ENCODE assay signal across 19 mouse cellular contexts in genomic region chr16:95432540-95432971, GRCm38 (mm10).
DNase-seq lines count a peak whose midpoint lies in the region; ATAC-seq and TF ChIP-seq lines count a peak whose summit lies in the region.
"Had no signal": no experiment of that assay in that cellular context is flagged by ENCODE, and none has a peak within 500 bp of the region (broad histone marks: within the 10 kb centered on the region; RNA-seq: fewer than 3 reads in every experiment).

No protein-coding gene starts in this region.

- H3K4me1 ChIP-seq in heart, embryonic 11.5 days (ENCODE audit: control insufficient read depth, insufficient read depth, low read length), result peaks cover 7% of the 10 kb centered on the region
- H3K4me1 ChIP-seq in brown adipose tissue, adult 24 weeks (ENCODE audit: control insufficient read depth, insufficient read depth, insufficient read length, low read length), result peaks cover 36% of the 10 kb centered on the region
- peaks cover 10 to 16% of the 10 kb centered on the region in 2 experiments for H3K4me1 ChIP-seq in heart, embryonic 14.5 days (ENCODE audit: control insufficient read depth in 2 of 2, insufficient read depth in 2 of 2, low read length in 2 of 2)
- no peaks in the 10 kb centered on the region for H3K4me1 ChIP-seq in intestine, postnatal 0 days (replicated peaks; ENCODE audit: control insufficient read depth, insufficient read depth, low read length)
- H3K4me1 ChIP-seq: hindbrain, embryonic 13.5 days; neural tube, embryonic 13.5 days had no signal

- no peak overlapping the region for H3K4me2 ChIP-seq in heart, embryonic 11.5 days
- no peak overlapping the region for H3K4me2 ChIP-seq in heart, embryonic 14.5 days (ENCODE audit: low read length)
- H3K4me2 ChIP-seq in intestine, postnatal 0 days (replicated peaks; ENCODE audit: low read depth), result no peak overlapping the region
- H3K4me2 ChIP-seq: embryonic facial prominence, embryonic 12.5 days; hindbrain, embryonic 13.5 days; neural tube, embryonic 13.5 days had no signal

- WGBS in heart, embryonic 11.5 days (ENCODE audit: insufficient replicate concordance), result 38% methylated on average over 2 of the region's 2 CpGs
- 35% methylated on average over 2 of the region's 2 CpGs for WGBS in heart, embryonic 14.5 days
- 84% methylated on average over 2 of the region's 2 CpGs for WGBS in intestine, postnatal 0 days

- H3K27me3 ChIP-seq in heart, embryonic 11.5 days (ENCODE audit: control insufficient read depth, insufficient read depth, low read length), result no peaks in the 10 kb centered on the region
- H3K27me3 ChIP-seq in heart, embryonic 14.5 days (ENCODE audit: control insufficient read depth, insufficient read depth, low read length), result no peaks in the 10 kb centered on the region
- no peaks in the 10 kb centered on the region for H3K27me3 ChIP-seq in intestine, postnatal 0 days (replicated peaks; ENCODE audit: control insufficient read depth, insufficient read depth, low read length)
- H3K27me3 ChIP-seq: embryonic facial prominence, embryonic 12.5 days; hindbrain, embryonic 13.5 days; neural tube, embryonic 13.5 days had no signal

- no peak overlapping the region for H3K27ac ChIP-seq in heart, embryonic 11.5 days (ENCODE audit: low read depth, low read length)
- peak overlapping the region; percentile 82 for H3K27ac ChIP-seq in brown adipose tissue, adult 24 weeks (replicated peaks; ENCODE audit: low read depth, low read length)
- peak overlapping the region in 1 of 2 experiments; percentile 49; a peak in 3 of 4 replicates for H3K27ac ChIP-seq in heart, embryonic 14.5 days (replicated peaks in 1 of 2; ENCODE audit: control insufficient read depth in 1 of 2, insufficient read depth in 1 of 2, low read depth in 2 of 2, low read length in 2 of 2)
- no peak overlapping the region for H3K27ac ChIP-seq in intestine, postnatal 0 days (ENCODE audit: low read depth, low read length)
- H3K27ac ChIP-seq: embryonic facial prominence, embryonic 12.5 days; hindbrain, embryonic 13.5 days; neural tube, embryonic 13.5 days; stomach, postnatal 0 days had no signal

- no peak overlapping the region for H3K9ac ChIP-seq in heart, embryonic 11.5 days (ENCODE audit: low read depth, low read length)
- no peak overlapping the region for H3K9ac ChIP-seq in heart, embryonic 14.5 days (ENCODE audit: low read length)
- no peak overlapping the region for H3K9ac ChIP-seq in intestine, postnatal 0 days (ENCODE audit: low read depth, low read length)
- H3K9ac ChIP-seq: embryonic facial prominence, embryonic 12.5 days; hindbrain, embryonic 13.5 days; neural tube, embryonic 13.5 days had no signal

- TF ChIP-seq CTCF in intestine, postnatal 0 days (IDR thresholded peaks at IDR 0.05; ENCODE audit: low read depth), result no peak

- no peak overlapping the region for H3K4me3 ChIP-seq in heart, embryonic 11.5 days (ENCODE audit: low read depth, low read length)
- no peak overlapping the region for H3K4me3 ChIP-seq in brown adipose tissue, adult 24 weeks (ENCODE audit: insufficient read depth, low read depth, low read length)
- H3K4me3 ChIP-seq in heart, embryonic 14.5 days (ENCODE audit: control insufficient read depth in 1 of 2, insufficient read depth in 1 of 2, low read depth in 1 of 2, low read length in 2 of 2), result no peak overlapping the region
- no peak overlapping the region for H3K4me3 ChIP-seq in intestine, postnatal 0 days (ENCODE audit: low read depth, low read length)
- H3K4me3 ChIP-seq: embryonic facial prominence, embryonic 12.5 days; hindbrain, embryonic 13.5 days; neural tube, embryonic 13.5 days had no signal

- H3K9me3 ChIP-seq in heart, embryonic 11.5 days (replicated peaks; ENCODE audit: control insufficient read depth, low read length), result no peaks in the 10 kb centered on the region
- H3K9me3 ChIP-seq in heart, embryonic 14.5 days (ENCODE audit: control insufficient read depth, low read length), result no peaks in the 10 kb centered on the region
- no peaks in the 10 kb centered on the region for H3K9me3 ChIP-seq in intestine, postnatal 0 days (ENCODE audit: control insufficient read depth)
- H3K9me3 ChIP-seq: embryonic facial prominence, embryonic 12.5 days; G1E; hindbrain, embryonic 13.5 days; neural tube, embryonic 13.5 days had no signal

- ATAC-seq in heart, embryonic 11.5 days (replicated peaks; ENCODE audit: insufficient number of reproducible peaks, low FRiP score, low TSS enrichment), result no peak
- ATAC-seq in heart, embryonic 14.5 days (ENCODE audit: insufficient number of reproducible peaks, insufficient read depth, low FRiP score, low read depth), result peak; percentile 48
- ATAC-seq in megakaryocyte, adult 5-6 weeks (ENCODE audit: poor library complexity, severe bottlenecking), result peak; percentile 7; the same call in 1 of the 2 replicates
- no peak for ATAC-seq in intestine, postnatal 0 days

- DNase-seq in heart, adult 11 months, result peak; percentile 97
- no peak for DNase-seq in layer of hippocampus, adult 18-20 months (ENCODE audit: low spot score in 2 of 2)
- DNase-seq in right cerebral cortex, postnatal 25 days, result no peak
- DNase-seq: adrenal gland, postnatal 10 days; cerebellum, postnatal 25 days; kidney, adult 2 months; lung, adult 18-20 months; retina, postnatal 1 day; spleen, adult 18-20 months had no signal

- no peaks in the 10 kb centered on the region for H3K36me3 ChIP-seq in heart, embryonic 11.5 days (ENCODE audit: control insufficient read depth, insufficient read depth, low read length)
- H3K36me3 ChIP-seq in heart, embryonic 14.5 days (ENCODE audit: control insufficient read depth, insufficient read depth, low read length), result no peaks in the 10 kb centered on the region
- no peaks in the 10 kb centered on the region for H3K36me3 ChIP-seq in intestine, postnatal 0 days (ENCODE audit: control insufficient read depth, insufficient read depth)
- H3K36me3 ChIP-seq: embryonic facial prominence, embryonic 12.5 days; hindbrain, embryonic 13.5 days; neural tube, embryonic 13.5 days had no signal

Comparison
In these comparisons a context has a peak if more than half of its experiments do, and no peak if none do; other contexts are left out.
1. ATAC-seq: peak in heart, embryonic 14.5 days (single experiment) and megakaryocyte, adult 5-6 weeks (single experiment); none in heart, embryonic 11.5 days (single experiment) and intestine, postnatal 0 days (single experiment).